Mouse (Mus musculus) c-Kit-positive CD71-positive TER-119-positive erythroid progenitor cells, embryonic 14.5 days (primary cell): ENCODE measurements around the gene Klhl13.

ENCODE experiments used
- DNase-seq: peaks from one replicate; pipeline ENCODE4 v3.0.0-alpha.2; 2013; ENCODE audit warnings: low spot score

Klhl13 gene

DNA sequence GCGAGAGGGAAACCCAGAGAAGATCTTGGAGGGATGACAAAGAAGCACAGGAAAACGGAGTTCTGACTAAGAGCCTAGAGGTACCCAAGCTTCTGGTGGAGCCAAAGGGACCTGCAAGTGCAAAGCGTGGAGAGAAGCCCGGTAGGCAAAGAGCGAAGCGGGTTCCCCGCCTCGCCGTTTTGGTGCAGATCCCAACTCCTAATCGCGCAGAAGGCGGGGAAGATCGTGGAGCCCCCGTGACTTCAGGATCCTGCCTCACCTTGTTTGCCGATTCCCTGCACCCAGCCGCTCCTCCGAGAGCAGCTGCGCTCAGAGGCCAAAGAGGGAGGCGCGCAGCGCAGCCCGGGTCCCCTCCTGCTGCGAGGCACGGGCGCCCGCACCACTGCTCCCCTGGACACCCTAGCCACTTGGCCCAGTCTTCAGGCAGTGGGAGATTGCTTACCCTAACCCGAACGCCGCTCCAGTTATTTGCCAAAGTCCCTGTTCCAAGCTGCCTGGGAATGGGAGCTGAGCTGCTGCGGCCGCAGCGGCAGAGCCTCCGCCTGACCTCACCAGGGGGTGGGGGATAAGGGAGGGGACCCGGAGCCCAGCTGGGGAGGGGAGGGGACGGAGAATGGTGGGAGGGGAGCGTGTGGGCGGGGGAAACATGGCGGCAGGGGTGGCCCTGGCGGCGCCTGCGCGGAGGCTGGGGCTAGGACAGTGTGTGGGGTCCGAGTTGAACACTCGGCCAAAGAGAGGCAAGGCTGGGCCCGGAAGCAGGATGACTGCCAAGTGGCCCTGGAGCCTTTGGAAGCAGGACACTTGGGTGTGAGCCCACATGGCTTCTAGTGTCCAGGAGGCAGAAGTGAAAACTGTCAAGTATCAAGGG is at the start of gene Klhl13:
Gene Klhl13 (minus strand): TSS at position 569 of the 868 bp plus-strand sequence.
- DNase-seq = no peak

DNA sequence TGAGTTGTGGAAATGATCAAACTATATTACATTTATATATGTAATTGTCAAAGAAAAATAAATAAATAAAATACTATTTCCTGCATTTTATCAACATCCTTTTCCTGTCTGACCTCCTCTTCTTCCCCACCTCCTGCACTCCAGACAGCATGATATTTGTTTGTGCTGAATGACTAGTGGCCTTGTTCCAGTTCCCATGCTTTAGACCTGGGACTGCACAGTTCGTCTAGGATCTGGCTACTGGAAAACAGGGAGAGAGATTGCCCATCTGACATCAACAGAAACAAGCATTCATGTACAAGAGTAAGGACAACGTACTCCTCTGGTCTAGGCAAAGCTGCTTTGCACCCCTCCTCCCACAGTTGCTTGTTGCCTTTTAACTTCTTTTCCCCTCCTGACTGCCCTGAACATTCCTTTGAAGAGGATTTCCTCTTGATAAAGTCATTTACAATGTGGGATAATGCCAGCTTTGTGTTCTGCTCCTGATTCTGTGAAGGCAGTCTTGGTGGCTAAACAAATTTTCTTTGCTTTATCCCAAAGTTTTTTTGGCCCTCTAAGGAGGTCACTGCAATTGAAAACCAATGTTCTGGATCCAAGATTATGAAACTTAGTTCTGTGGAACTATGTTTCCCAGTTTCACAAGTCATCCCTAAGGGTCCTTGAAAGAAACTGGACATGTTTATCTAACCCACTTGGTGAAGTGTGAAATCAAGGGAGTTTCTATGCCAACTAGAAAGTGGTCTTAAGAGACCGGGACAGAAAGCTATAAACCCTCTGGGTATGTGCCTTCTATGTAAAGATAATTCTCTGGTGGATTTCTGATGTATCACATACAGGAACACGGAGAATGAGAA is 44.6 kb upstream of the Klhl13 start:
- no peak for DNase-seq

DNA sequence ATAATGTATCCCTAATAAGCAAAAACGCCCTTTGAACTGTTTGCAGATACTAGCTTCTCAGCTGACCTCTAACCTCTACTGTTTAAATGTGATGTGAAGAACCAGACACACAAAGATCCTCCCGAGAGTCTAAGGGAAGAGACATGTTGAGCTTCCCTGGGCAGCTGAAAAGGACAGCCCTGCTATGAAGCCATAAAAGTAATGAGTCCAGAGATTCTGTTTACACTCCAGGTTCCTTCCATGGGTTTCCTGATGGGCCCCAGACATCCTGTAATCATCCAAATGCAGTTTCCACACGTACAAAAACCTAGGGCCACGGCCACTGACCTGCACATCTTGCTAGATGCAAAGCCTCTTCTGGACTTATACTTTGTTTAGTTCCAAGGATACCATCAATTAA is 23.8 kb upstream of the Klhl13 start:
- DNase-seq = no peak

DNA sequence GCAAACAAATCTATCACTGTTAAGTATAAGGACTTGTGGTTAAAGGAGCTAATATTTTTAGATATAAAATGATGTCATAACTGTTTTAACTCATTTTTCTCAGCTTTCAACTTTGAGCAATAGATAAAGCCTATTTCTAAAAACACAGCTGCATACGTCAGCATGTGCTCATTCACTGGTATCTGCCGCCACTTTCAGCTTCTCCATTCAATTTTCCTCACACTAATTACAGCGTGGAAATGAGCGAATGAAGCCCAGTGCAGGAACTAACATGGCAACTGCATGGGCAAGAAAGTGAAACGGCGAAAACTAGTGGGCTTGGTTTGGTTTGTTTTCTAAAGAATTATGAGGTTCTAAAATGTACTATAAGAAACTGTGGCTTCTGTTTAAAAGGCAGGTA is 1.4 kb downstream of the Klhl13 start:
- DNase-seq = no peak

DNA sequence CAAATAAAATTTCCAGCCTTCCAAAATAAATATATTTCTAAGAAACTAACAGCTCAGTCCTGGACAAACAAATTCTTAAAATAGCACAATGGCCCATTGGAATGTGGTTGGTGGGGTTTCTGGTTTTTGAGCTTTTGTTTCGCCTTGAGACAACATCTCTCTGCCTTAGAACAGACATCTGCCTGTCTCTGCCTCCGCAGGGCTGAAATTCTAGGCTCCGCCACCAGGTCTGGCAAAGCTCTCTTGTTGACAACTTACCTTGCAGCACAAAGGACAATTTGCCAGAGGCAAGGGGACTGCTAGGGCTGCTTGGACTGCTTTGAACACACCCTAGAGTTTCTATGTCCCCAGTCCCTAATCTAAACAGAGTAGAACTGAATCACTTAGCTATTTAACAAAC is 4.4 kb downstream of the Klhl13 start:
- DNase-seq = no peak

DNA sequence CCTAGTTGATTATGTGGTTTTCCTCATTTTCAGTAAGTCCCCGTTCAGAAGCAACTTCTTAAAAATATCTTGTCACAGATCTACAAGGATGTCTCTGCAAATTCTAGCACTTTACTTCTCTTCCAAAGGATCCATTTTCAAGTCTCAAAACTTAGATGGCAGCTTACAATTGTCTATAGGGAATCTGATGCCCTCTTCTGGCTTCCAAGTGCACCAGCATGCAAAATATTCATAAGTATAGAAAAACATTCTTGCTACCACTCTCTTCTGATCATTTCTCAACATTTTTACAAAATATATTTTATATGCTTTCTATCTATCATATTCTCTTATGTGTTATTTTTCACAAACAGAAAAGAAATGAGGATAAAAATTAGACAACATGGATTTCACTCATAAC is 14.8 kb downstream of the Klhl13 start:
- DNase-seq = no peak

DNA sequence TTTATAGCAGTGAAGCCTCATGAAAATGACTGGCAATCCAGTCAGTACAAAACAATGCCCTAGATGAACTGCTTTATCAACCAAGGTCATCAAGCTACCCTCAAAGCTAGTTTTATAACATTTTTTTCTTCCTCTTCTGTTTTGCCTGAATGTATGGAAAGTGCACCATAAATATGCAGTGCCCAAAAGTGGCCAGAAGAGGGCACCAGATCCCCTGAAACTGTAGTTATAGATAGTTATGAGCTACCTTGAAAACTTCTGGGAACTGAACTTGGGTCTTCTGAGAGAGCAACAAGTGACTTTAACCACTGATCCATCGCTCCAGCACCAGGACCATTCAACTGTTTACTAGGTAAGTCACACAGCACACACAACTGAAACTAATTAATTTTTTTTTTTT is 36.8 kb downstream of the Klhl13 start:
- DNase-seq = peak; percentile 1

DNA sequence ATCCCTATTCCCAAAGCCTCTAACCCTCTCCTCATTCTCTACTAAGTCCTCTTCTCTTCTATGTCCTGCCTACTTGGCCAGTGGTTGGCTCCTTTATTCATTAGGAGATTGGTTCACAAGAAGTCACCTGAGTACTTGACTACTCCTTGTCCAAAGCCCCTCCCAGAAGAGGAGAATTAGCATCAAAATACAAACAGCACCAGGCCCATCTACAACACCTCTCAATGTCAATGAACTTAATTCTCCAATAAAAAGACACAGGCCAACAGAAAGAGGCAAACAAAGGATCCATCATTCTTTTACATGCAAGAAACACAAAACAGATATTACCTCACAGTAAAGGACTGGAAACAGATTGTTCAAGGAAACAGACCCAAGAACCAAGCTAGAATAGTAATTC is 46.0 kb downstream of the Klhl13 start:
- DNase-seq = no peak

DNA sequence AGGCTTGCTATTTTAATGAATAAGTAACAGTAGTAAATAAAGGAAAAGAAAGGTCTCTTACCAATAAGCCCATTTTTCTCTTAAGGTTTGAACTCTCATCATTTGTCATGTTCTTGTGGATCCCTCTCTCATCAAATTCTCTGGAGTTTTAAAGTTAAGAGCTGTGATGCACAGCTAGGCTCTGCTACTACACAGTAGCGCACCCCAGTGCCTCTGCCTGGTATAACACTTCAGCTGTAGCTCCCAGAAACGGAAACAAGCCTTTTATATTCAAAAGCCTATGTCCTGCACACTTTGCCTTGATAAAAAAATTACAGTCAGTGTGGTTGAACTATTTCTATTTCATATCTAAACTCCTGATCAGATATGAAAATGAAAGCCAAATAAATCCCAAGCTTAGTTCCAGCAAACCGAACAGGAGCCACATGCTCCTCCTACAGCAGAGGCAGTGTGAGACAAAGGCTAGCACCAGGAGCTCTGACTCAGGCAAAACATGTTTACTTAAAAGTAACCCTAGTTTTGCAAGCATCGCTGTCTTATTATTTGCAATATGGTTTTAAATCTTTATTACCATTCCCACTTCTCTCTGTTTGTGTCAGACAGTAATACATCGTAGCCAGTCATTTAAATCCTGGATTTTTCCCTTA is 68.8 kb downstream of the Klhl13 start:
- no peak for DNase-seq

DNA sequence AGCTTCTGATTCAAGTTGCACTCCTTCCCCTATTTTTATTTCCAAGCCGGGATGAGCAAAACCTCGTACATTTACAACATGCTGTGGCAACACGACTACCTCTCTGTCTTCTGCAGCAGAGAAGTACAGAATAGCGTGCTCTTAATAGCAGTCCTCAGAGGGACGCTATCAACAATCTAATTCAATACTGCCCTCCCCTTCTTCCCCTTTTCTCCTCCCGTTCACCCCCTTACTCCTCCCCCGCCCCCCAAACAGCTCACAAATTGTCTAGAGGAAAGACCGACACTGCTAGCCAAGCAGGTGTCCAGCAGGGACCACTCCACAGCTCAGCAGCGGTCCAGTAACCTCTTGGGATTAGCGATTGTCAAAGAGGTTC is 79.5 kb downstream of the Klhl13 start:
- DNase-seq = no peak

DNA sequence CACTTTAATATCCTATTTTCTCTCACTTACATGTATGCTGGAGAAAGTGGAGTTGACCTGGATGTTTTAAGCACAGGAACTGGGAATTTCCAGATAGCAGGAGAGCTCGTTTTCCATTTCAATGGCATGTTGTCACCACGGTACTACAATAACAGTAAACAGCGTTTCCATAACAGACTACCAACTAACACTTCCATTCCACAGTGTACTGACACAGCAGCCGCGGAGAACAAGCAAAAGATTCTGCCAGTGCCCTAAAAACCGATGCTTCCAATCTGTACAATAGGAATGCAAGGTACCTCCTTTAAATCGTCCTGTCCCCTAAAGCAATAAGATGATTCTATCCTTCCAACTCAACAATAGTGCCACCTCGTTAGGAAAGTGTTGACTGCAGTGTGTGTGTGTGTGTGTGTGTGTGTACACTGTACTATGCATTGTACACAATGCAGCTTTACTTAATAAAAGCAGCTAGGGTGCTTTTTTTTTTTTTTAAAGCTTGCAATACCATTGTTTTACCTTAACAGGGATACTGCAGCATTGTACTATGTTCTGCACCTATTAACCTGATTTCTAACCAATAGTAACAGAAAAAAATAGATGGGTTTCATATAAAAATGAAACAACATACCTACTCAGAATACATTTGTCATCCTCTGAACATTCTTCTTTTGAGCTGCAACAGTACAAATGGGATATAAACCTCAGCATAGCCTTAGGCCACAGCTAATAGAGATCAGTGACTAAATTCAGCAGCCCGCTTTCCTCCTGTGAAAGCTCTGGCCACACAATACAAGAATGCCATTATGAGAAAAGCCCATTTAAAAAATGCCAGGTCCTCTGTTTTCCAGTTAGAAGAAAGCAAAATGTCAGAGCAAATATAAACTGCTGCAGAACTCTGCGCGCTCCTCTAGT is 80.1 kb downstream of the Klhl13 start:
- DNase-seq = no peak

DNA sequence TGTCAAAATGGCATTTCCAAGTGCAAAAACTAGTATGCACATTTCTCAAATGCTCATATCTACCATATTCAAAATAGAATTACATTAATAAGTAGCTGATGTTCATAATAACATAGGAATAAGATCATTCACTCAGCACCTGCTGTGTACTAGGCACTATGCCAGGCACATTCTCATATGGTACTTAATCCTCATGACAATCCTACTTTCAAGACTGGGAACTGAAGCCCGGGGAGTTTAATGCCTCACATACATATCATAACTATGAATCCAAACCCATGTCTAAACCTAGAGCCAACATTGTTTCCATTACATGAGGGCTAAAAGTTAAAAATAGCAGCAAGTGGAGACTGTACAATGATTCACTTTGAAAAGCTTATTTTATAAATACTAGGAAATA is 97.3 kb downstream of the Klhl13 start:
- no peak for DNase-seq

DNA sequence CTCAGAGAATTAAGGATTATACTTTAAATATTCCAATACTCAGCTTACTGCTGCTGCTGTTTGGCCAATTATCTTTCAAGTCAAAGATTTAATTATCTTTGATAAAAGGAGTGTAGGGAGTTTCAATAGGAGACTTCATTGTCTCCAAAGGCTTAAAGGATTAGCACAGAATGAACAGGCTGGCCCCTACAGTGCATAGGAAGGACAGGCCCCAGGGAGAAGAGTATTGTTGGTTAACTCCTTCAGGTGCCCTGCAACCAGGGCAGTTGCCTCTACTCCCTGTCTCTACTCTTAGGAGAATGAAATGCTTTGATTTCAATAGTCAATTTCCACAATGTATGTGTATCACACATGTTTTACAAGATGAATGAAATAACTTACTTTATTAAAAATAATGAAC is 116.1 kb downstream of the Klhl13 start:
- DNase-seq = no peak
